10 mouse cellular contexts compared by ENCODE assay signal in the genomic region with DNA sequence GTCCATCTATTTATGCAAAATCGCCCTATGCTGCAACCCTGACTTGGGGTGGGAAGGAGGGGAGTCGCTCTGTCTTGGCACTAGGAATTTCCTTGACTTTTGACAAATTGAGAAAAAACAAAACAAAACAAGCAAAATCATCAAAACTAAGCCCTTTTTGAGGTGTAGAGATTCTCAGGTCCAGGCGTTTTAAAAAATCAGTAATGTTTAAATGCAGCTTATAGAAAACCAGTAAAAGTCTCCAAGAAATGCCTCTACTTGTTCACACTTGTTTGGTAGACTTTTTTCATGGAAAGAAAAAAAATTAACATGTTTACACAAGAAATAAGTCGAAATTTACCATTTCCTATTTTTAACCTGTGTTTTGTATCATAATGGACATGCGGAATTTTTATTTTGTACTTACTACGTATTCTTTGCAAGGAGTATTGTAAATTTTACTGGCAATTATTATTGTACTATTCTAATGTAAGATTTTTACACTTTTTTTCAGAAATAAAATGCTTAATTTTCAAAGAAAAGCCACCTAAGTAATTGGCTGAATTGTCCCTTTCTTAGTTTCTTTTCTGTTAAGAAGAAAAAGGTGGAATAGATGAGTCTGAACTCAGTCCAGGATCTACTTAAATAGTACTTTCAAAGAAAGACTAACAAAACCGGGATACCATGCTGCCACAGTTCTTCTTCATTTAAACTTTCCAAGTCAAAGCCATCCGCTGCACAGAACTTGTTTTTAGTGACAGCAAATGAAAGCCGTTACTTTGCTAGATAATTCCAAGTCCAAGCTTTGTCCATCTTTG. TPM values are rescaled to one million over a fixed set of nuclear protein-coding genes. Genes with fewer than 3 reads are reported as not detected.
DNase-seq lines count a peak whose midpoint lies in the region; ATAC-seq and TF ChIP-seq lines count a peak whose summit lies in the region.
"Had no signal": no experiment of that assay in that cellular context is flagged by ENCODE, and none has a peak within 500 bp of the region (broad histone marks: within the 10 kb centered on the region; RNA-seq: fewer than 3 reads in every experiment).

No protein-coding gene starts in this region.

- H3K4me2 ChIP-seq in kidney, postnatal 0 days (ENCODE audit: low read length) = peak overlapping the region; percentile 85
- 0 out of 2 replicates have a peak overlapping the region, but pooled peaks have one; percentile 80 for H3K4me2 ChIP-seq in intestine, postnatal 0 days (replicated peaks; ENCODE audit: low read depth)

- peak overlapping the region; percentile 73 for H3K9ac ChIP-seq in kidney, postnatal 0 days (ENCODE audit: low read depth, low read length)
- H3K9ac ChIP-seq in intestine, postnatal 0 days (ENCODE audit: low read depth, low read length) = no peak overlapping the region
- H3K9ac ChIP-seq: liver, embryonic 15.5 days; stomach, embryonic 15.5 days had no signal

- H3K4me3 ChIP-seq in kidney, postnatal 0 days (replicated peaks; ENCODE audit: low read depth, low read length) = peak overlapping the region; percentile 63
- peak overlapping the region; percentile 44 for H3K4me3 ChIP-seq in embryonic fibroblast, embryonic 13.5 days (ENCODE audit: insufficient read depth, low read length)
- H3K4me3 ChIP-seq in intestine, postnatal 0 days (ENCODE audit: low read depth, low read length) = peak overlapping the region; percentile 48
- 0 out of 2 replicates have a peak overlapping the region, but pooled peaks have one; percentile 27 for H3K4me3 ChIP-seq in olfactory bulb, adult 2 months (ENCODE audit: insufficient read depth, low read depth, low read length)

- peaks cover 71% of the 10 kb centered on the region for H3K27me3 ChIP-seq in kidney, postnatal 0 days (ENCODE audit: insufficient read depth, low read length)
- peaks cover 97% of the 10 kb centered on the region for H3K27me3 ChIP-seq in intestine, postnatal 0 days (replicated peaks; ENCODE audit: control insufficient read depth, insufficient read depth, low read length)

- no peak for TF ChIP-seq POLR2A in embryonic fibroblast, embryonic 13.5 days (IDR thresholded peaks at IDR 0.05; ENCODE audit: low read depth, low read length)
- TF ChIP-seq POLR2A in olfactory bulb, adult 2 months (IDR thresholded peaks at IDR 0.05; ENCODE audit: insufficient read depth, low read depth, low read length) = no peak

- ATAC-seq in kidney, postnatal 0 days (replicated peaks; ENCODE audit: low FRiP score, low read depth) = no peak
- ATAC-seq in intestine, postnatal 0 days = no peak

- peaks cover 14% of the 10 kb centered on the region; the same call in 1 of the 2 replicates for H3K4me1 ChIP-seq in kidney, postnatal 0 days (replicated peaks; ENCODE audit: insufficient read depth, low read length)
- no peaks in the 10 kb centered on the region; the same call in 1 of the 2 replicates for H3K4me1 ChIP-seq in embryonic fibroblast, embryonic 13.5 days (ENCODE audit: control insufficient read depth, insufficient read depth, low read length)
- H3K4me1 ChIP-seq in intestine, postnatal 0 days (replicated peaks; ENCODE audit: control insufficient read depth, insufficient read depth, low read length) = peaks cover 7% of the 10 kb centered on the region; the same call in 1 of the 2 replicates
- H3K4me1 ChIP-seq in olfactory bulb, adult 2 months (ENCODE audit: control insufficient read depth, insufficient read depth, low read length) = peaks cover 15% of the 10 kb centered on the region

- no peak for DNase-seq in kidney, postnatal 0 days (ENCODE audit: low spot score)
- DNase-seq in kidney, adult 8-10 months = no peak
- DNase-seq in urinary bladder, postnatal 10 days (ENCODE audit: low spot score) = no peak
- DNase-seq in right cerebral cortex, postnatal 10 days (ENCODE audit: low spot score in 2 of 2) = no peak
- no peak for DNase-seq in urinary bladder, postnatal 14 days (ENCODE audit: low spot score)

- WGBS in kidney, postnatal 0 days = 17% methylated on average over 9 of the region's 9 CpGs
- WGBS in intestine, postnatal 0 days = 8% methylated on average over 9 of the region's 9 CpGs
- 8% methylated on average over 9 of the region's 9 CpGs for WGBS in olfactory bulb, adult 2 months

- H3K9me3 ChIP-seq in kidney, postnatal 0 days (replicated peaks; ENCODE audit: low read length) = no peaks in the 10 kb centered on the region
- no peaks in the 10 kb centered on the region for H3K9me3 ChIP-seq in intestine, postnatal 0 days (ENCODE audit: control insufficient read depth)
- H3K9me3 ChIP-seq: liver, embryonic 15.5 days; stomach, embryonic 15.5 days had no signal

- no peak for TF ChIP-seq CTCF in kidney, postnatal 0 days (IDR thresholded peaks at IDR 0.05; ENCODE audit: low read depth)
- no peak for TF ChIP-seq CTCF in embryonic fibroblast, embryonic 13.5 days (IDR thresholded peaks at IDR 0.05; ENCODE audit: borderline replicate concordance, insufficient read depth, low read length)
- no peak for TF ChIP-seq CTCF in intestine, postnatal 0 days (IDR thresholded peaks at IDR 0.05; ENCODE audit: low read depth)
- no peak for TF ChIP-seq CTCF in olfactory bulb, adult 2 months (IDR thresholded peaks at IDR 0.05; ENCODE audit: insufficient read depth, low read depth, low read length)

- H3K36me3 ChIP-seq in kidney, postnatal 0 days (ENCODE audit: insufficient read depth, low read length) = no peaks in the 10 kb centered on the region
- no peaks in the 10 kb centered on the region for H3K36me3 ChIP-seq in intestine, postnatal 0 days (ENCODE audit: control insufficient read depth, insufficient read depth)
- H3K36me3 ChIP-seq: liver, embryonic 15.5 days; stomach, embryonic 15.5 days had no signal

- 0 out of 2 replicates have a peak overlapping the region, but pooled peaks have one; percentile 75 for H3K27ac ChIP-seq in kidney, postnatal 0 days
- H3K27ac ChIP-seq in embryonic fibroblast, embryonic 13.5 days (ENCODE audit: insufficient read depth, low read length) = no peak overlapping the region
- no peak overlapping the region for H3K27ac ChIP-seq in intestine, postnatal 0 days (ENCODE audit: low read depth, low read length)
- no peak overlapping the region for H3K27ac ChIP-seq in olfactory bulb, adult 2 months (ENCODE audit: insufficient read depth, low read depth, low read length)
- H3K27ac ChIP-seq: liver, embryonic 15.5 days; stomach, embryonic 15.5 days had no signal

RNA-seq across cellular contexts. Expression of gene Foxd1, which starts 2.3 kb away (rescaled TPM):
- 2.4 and 3.4 TPM in 2 replicates for polyA plus RNA-seq in kidney, postnatal 0 days (2015; fragmentation: Nextera tagmentation; extraction: Ambion mirVana)
- polyA plus RNA-seq in embryonic fibroblast, embryonic 13.5 days (2011; ENCODE audit: insufficient read length, low read depth, missing spikeins) = 5.9 and 6.3 TPM in 2 replicates
- not detected in 2 replicates for polyA plus RNA-seq in intestine, postnatal 0 days (2015; fragmentation: Nextera tagmentation; extraction: Ambion mirVana)
- polyA plus RNA-seq in olfactory bulb, adult 2 months (2012; ENCODE audit: insufficient read depth, insufficient read length, low replicate concordance, missing spikeins) = not detected in 2 replicates
- polyA plus RNA-seq: liver, embryonic 15.5 days; stomach, embryonic 15.5 days had no signal

RNA-seq across cellular contexts. Expression of gene Btf3, which starts 39.6 kb away (rescaled TPM):
- 766 and 788 TPM in 2 replicates for polyA plus RNA-seq in kidney, postnatal 0 days (2015; fragmentation: Nextera tagmentation; extraction: Ambion mirVana)
- 715 and 807 TPM in 2 replicates for polyA plus RNA-seq in embryonic fibroblast, embryonic 13.5 days (2011; ENCODE audit: insufficient read length, low read depth, missing spikeins)
- 471 and 494 TPM in 2 replicates for polyA plus RNA-seq in intestine, postnatal 0 days (2015; fragmentation: Nextera tagmentation; extraction: Ambion mirVana)
- 487 TPM in 1 of 2 replicates, not detected in the other for polyA plus RNA-seq in olfactory bulb, adult 2 months (2012; ENCODE audit: insufficient read depth, insufficient read length, low replicate concordance, missing spikeins)
